Mouse (Mus musculus) CD4-positive helper T cell, adult 2 months (primary cell): ENCODE measurements around the gene Tbc1d7.

Experiments
- DNase-seq: peaks from one replicate; pipeline ENCODE4 v3.0.0-alpha.2; 2012; ENCODE audit warnings: low read depth, missing footprints, low spot score

Gene Tbc1d7

DNA sequence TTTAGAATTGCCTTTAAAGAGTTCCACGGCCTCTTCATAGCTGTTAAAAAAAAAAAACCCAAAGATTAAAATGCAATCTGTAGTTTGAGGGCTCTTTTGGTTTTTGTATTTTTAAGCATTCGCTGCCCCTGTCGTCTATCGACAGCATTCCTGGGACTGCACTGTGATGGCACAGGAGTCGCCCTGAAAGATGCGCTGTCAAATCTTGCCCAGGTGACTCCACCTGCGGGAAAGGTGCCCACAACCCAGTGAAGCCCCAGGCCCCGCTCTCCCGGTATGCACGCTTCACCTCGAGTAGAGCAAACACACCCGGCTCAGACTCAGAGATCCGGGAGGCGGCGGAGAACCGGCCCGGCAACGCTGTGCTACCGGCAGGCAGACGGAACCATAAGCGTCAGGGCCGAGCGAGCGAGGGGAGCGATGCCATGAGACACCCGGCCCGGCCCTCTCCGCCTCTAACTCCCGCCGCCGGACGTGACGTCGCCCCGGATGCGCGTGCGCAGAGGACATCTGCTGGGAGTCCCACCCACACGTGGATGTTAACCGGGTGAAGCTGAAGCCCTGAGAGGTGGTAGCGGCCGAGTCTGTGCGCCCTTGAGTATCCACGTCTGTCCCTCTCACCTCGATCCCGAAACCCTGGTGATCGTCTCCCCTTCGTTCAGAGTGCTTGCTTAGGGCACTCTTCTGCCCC is at the start of gene Tbc1d7:
Tbc1d7 (minus strand) TSS at position 482 of the 691 bp plus-strand sequence.
- peak; percentile 97 for DNase-seq

DNA sequence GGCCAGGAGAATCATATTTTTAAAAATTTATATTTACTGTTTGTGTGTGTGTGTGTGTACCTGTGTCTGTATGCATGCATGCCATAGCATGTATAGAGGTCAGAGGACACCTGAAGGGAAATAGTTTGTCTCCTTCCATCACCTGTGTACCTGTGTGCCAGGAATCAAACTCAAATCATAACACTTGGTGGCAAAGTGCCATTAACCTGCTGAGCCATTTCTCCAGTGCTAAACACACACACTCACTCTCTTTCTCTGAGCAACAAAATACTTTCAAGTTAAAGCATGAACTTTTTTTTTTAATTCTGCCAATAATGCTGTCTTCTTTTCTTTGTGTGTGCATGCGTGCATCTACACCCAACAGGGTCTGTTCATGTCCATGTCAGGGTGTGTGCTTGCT is 49.3 kb upstream of the Tbc1d7 start:
- DNase-seq: no peak

DNA sequence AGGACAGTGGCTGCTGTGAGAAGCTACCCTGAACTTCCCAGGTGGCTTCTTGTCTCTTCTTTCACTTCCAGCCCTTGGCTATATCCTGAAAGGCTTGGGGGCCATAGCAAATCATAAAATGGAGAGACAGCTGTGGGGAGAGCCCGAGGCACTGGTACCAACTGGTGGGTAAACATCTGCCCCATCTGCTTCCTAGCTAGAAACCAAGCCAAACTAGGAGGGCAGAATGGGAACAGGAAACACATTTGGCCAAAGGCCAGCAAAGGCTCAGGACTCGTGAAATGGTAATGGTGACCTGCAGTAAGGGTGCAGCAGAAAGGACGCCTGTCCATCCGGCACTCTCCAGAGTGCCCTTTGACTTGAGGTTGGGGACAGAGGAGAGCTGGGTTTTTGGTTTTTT is 47.5 kb upstream of the Tbc1d7 start:
- no peak for DNase-seq

DNA sequence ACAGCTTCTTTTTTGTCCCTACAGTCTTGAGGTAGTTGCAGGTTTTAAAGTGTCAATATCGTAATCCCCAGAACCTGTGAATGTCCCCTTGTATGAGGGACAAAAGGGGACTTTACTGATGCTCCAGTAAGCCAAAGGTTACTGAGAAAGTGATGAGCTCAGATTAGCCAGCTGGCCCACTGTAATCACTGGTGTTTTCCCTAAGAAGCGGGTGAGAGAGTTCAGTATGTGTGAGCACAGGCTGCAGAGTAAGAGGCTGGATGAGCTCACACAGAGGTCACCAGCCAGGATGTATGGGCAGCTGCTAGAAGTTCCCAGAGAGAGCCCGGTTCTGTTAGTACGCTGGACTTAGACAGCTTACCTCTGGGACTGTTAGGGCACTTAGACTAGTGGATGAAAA is 47.0 kb upstream of the Tbc1d7 start:
- DNase-seq: no peak

DNA sequence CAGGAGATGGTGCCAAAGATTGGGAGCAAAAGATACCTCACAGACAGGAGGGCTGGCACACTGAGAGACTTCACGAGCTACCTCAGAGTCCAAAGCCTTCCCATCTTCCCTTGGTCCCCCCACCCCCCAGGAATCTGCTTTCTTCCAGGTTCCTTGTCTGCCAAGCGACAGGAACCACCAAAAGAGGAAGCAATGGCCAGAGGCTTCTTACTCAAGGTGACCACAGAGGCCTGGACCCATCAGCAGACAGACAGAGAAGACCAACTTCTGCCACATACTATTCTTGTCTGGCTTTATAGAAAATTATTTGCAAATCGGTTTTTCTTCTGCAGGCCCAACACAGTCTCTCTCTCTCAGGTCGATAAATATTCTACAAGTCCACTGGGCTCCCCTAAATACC is 46.4 kb upstream of the Tbc1d7 start:
- DNase-seq: no peak

DNA sequence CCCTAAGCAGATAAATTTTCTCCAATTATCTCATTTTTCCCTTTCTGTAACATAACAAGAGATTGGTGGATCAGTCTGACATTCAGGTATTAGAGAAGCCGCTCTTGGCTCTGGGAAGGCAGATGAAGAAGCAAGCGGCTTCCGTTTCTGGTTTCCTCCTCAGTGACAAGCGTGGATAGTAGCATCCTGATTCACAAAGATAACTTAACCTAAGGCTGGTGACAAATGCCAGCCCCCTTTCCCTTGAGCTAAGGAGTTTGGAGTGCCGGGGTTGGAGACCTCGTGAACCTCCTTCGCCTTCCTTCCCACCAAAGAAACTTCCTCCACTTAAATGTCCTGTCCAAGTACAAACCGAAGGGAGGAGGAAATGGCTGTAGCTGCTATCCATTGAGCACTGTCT is 45.8 kb upstream of the Tbc1d7 start:
- peak; percentile 32 for DNase-seq

DNA sequence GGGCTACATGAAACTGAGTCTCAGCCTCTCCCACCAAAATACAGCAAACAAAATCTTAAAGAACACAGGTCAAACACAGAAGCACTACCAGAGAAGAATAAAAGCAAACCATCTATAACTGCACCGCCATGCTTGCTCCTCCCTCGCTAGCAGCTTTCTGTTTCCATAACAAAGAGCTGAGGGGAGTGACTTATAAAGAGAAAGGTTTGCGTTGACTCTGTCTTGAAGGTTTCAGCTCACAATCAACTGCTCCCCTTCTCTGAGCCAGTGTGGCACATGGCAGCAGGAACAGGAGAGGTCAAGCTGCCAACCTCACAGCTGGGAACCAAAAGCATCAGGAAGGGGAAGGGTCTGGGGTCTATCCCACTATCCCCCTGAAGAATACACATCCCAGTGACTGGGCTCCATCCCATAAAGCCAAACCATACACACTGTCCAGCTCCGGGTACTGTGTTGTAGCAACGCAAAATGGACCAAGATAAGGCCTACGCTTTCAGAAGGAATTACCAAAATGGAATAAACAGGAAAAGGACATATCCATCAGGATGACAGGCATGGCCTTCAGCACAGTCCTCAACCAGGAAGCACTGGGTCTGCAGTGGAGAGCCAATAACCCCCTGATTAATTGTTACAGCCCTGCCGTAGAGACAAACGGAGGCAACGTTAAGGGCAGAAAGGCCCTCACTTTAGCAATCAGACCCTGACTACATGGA is 44.8 kb upstream of the Tbc1d7 start:
- no peak for DNase-seq

DNA sequence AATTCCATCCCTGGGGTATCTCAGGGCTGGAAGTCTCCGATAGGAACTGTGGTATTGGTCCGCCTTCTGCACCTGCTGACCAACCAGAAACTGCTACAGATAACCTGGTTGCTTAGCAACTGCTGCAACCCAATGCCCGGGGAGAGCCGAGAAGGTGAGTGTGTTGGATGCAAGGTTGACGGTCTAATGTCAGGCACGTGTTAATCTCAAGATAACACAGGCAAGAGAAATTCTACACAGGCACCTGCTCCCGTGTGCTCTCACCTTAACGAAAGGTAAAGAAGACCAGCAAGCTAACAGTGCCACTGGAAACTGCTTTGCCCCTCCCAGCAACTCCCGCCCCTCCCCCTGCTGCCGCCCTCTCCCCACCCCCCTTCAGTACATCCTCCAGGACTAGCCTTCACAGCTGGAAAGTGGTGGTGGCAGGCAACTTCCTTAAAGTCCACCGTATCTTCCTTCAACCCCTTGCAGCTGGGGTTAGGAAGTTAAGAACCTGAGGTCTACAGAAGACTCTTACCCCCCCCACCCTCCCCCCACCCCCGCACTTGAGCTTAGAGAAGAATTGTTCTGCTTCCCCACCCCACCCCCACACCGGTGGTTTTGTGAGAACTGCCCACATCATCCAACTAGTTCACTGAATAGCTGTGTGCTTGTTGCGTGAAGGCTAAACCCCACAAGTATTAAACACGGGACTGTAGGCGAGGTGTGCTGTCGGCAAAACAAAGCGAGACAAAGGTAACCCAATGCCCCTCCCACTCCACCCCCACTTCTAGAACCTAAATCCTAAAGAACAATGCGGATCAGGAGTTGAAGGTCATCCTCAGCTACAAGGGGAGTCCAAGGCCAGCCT is 44.1 kb upstream of the Tbc1d7 start:
- DNase-seq: peak; percentile 69

DNA sequence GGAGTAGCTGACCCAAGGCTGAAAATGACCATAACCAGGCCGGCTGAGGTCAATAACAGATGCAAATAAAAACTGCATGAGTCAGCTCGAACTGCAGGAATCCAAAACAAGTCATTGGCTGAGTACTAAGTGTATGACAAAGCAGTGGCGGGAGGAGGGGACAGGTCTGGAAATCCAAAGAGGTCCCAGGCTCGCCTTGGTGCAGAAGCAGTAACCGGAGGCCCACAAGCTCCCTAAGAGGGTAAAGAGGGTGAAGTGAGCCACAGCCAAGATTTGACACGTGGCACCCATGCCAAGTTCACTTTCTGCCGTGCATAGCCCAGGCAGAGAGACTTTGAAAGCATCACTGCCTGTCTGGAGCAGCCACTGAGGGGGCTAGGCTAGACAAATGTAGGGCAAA is 41.0 kb upstream of the Tbc1d7 start:
- DNase-seq: no peak

DNA sequence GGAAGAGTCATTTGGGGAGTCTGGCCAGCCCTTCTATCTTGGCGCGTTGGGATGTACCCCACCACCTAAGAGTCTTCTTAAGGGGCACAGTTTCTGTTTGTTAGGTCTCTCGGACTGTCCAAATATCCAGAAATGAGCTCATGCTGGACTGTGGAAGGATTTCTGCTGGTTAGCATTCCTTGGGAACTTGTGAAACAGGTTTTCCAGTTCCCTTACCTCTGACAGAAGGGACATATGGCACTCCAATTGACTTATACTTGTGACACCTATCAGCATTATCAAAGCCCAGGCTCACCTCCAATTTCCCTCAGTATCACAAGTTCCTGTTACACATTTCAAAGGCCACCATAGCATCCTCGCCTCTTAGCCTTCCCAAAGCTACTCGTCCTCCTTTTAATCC is 39.7 kb upstream of the Tbc1d7 start:
- no peak for DNase-seq

DNA sequence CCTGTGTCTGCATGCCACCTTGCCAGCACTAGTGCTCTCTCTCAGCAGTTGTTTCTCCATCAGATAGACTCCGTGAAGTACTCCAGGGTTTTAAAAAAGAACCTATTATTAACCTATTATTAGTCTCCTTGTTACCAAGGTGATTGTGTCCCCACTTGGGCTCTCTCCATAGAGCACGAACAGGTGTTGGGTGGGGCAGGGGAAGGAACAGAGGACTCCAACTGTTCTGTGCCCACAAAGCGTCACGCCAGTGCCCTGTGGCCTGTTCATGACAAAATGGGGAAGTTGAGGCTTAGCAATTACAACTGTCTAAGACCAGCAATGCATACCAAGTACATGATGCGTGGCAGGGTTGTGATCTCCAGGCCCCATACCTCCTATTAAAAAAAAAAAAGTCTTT is 38.3 kb upstream of the Tbc1d7 start:
- no peak for DNase-seq

DNA sequence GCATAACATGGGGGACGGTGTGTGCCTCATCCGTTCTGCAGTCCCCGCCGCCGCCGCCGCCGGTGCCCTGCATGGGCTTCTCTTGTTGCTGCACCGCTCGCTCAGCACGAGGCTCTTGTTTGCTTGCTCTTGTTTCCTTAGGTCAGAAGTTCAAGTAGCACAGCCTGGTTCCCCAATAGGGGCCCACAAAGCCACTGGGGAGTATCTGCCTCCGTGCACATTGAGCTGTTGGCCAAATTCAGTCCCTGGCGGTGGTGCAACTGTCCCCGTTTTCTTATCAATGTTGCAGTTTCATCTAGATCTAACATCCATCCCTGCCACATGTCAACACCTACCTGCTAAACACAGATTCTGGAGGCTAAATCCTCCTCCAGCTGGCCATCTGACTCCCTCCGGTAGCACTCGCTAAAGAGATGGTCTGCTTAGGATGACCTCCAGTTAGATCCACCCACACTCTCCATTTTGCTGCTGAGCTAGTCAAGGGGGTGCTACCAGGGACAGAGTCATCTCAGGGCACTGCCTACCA is 37.7 kb upstream of the Tbc1d7 start:
- no peak for DNase-seq

DNA sequence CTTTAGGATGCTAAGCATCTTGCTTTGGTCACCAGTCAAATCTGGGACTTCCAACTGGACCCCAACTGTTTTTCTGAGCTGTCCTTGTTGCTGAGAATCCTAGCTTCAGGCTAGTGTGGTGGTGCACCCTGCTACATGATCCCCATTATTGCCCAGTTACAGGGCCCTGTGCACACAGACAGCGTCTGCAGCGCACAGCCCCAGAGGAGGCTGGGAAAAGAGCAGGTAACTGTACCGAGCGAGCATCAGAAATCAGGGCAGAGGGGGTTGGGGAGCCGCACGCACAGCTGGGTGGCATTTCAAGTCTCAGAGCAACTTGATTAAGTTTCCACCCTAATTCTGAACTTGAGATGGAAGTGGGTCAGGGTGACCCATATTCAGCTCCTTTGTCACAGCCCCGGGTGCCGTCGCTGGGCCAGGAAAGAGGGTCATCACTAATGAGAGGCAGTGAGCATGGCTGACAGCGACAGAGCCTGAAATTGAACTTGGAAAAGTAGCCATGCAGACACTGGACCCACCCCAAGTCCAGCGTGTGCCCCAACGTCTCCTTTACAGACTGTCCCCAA is 34.9 kb upstream of the Tbc1d7 start:
- no peak for DNase-seq

DNA sequence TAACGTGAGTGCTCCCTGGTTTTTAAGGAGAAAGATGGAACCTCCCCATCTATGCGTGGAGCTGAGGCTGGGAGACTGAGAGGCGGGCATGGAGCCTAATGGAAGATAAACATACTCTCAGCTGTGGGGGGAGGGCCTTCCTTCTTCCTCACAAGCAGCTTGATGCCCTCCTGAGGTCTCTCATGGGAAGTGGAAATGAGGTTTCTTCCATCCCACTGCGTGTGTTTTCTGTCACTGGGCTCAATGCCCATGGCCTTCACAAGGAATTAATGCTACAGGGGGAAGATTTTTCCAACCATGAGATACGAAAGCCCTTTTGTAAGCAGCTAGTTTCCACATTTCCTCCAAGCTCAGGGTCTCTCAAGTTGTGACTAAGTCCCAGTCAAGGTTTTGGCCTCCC is 32.3 kb upstream of the Tbc1d7 start:
- no peak for DNase-seq

DNA sequence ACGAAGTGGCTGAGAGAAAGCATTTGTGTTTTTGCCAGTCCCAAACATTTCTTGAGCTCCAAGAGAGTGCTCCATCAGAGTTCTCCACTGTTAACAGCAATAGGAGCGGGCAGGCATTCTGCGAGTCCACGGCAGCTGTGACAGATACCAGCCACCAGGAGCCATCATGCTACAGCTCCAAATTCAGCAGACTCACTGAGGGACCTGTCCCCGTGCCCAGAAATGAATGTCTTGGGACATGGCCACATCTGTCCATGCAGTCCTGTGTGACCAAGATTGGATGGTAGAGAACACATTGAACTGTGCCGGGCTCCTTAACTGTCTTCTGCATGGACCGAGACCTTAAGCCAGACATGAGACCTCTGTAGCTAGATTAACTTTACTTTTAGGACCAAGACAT is 31.9 kb upstream of the Tbc1d7 start:
- DNase-seq: no peak

DNA sequence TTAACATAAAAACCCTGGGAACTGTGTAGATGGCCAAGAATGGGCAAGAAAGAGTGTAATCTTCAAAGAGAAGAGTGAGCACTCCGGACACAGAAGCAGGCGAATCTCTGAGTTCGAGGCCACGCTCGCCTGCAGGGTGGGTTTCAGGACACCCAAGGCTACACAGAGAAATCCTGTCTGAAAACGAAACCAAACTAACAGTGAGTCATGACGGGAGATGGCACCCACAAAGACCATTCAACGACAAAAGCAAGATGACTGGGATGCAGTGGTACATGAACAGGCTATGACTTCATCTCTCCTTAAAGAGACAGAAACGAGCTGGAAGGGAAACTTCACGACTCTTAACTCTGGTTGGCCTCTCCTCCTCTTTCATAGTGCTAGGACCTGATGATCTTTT is 31.1 kb upstream of the Tbc1d7 start:
- no peak for DNase-seq

DNA sequence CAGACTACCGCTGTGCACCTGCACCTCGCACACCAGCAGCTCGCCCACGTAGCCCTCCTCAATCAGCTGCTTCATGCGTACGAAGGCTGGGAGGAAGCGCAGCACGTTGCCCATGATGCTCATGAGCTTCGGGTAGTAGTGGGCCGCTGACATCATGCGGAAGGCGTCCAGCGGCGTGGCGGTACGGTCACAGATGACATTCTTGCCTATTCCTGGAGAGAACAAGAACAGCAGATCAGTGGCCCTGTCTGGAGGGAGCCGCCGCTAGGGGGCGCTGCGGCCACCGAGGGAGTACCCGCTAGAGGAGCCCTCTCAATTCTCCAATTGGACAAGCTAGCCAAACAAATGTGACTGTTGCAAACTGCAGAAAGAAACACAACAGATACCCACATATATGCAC is 29.7 kb upstream of the Tbc1d7 start:
- DNase-seq: peak; percentile 45

DNA sequence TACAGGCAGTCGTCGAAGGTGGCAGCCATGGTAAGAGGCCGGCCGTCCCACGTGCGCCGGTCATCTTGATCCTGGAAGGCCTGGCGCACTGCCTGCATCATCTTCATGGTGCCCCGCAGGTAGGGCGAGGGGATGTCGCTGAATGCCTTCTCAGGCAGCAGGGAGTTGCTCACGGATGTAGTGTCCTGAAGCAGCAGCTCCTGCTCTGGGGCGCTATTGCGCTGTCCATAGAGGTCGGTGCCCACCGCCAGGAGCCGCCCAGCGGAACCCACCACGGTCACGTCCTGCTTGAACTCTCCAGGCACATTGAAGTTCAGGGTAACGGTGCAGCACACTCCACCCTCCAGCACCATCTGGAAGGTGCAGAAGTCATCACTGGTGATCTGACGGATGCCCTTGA is 29.2 kb upstream of the Tbc1d7 start:
- DNase-seq: no peak

DNA sequence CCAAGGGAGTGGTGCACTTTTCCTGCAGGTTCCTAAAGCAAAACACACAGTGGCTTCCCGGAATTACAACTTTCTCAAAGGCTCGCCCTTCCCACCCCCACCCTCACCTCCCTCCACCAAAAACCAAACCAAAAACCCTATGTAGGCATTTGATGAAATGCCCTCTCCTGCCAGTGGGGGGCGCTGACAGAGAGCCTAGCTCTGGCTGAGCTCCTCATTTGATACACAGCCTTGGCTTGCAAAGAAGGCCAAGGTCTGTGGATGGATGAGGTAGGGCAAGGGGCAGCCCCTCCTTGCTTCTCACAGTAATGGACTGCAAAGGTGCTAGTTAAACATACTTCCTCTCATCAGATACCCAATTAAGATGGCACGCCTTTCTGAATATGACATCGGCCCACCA is 28.4 kb upstream of the Tbc1d7 start:
- DNase-seq: peak; percentile 63

DNA sequence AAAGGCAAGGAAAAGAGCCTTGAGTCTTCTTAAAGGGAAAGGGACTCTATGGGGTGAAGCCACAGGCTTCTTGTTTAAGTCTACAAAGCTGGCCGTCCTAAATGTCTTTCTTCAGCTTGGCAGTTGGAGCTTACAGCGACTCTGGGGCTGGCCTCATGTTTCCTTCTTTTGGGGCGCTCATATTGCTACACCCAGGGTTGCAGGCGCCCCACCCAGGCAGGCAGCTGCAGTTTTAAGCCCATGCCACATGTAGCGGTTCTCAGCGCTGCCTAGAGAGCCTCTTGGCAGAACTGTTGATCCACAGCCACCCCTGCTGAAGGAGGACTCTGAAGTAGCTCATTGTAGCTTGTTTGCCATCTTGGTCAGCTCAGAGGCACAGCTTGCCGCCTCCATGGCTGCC is 28.0 kb upstream of the Tbc1d7 start:
- DNase-seq: no peak

DNA sequence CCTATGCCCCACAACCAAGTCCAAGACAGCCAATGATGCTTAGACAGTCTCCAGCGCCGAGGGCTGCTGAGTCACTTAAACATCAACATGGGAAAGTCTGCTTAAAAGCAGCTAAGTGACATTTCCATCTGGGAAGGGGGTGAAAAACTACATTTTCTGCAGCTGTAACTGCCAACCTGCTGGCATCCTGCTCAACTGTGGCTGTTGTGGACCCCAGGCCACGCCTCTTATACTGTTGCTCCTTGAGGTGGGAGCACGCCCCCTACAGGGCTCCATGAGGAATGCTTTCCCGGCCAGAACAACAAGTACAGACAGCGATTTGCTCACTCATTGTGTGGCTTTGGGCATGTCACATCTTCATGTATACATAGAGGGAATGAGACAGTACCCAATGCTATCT is 25.9 kb upstream of the Tbc1d7 start:
- DNase-seq: no peak

DNA sequence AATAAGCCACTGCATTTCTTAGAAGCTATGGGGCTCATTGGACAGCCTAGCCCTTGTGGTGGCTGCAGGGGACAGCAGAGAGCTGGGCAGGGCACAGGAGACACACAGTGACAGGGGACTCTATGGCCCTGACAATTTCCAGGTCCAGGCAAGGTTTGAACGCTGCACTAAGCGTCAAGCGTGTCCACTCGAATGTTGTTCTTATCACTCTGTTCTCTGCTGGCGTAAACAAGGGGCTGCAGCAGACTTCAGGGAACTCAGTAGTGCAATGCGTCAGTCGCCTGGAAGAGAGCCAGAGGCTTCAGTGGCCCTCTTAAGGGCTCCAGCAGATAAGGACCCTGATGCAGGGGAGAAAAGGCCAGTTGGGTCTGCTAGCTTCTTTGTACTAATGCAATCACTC is 24.7 kb upstream of the Tbc1d7 start:
- DNase-seq: no peak
